In genomic region chr15:98628589-98629254, GRCm38 (mm10) we compare ENCODE assay signal across 9 mouse cellular contexts. TPM values are rescaled to one million over a fixed set of nuclear protein-coding genes. Genes with fewer than 3 reads are reported as not detected.
DNase-seq lines count a peak whose midpoint lies in the region; ATAC-seq and TF ChIP-seq lines count a peak whose summit lies in the region.
"Had no signal": no experiment of that assay in that cellular context is flagged by ENCODE, and none has a peak within 500 bp of the region (broad histone marks: within the 10 kb centered on the region; RNA-seq: fewer than 3 reads in every experiment).

No protein-coding gene starts in this region.

- H3K4me3 ChIP-seq in heart, embryonic 15.5 days: peak overlapping the region; percentile 14
- H3K4me3 ChIP-seq in hindbrain, embryonic 15.5 days: peak overlapping the region; percentile 12; the same call in 1 of the 2 replicates
- no peak overlapping the region for H3K4me3 ChIP-seq in midbrain, postnatal 0 days (ENCODE audit: low read depth, low read length)
- H3K4me3 ChIP-seq: liver, embryonic 15.5 days had no signal

- peaks cover 45% of the 10 kb centered on the region for H3K27me3 ChIP-seq in heart, embryonic 15.5 days
- H3K27me3 ChIP-seq in hindbrain, embryonic 15.5 days: peaks cover 5% of the 10 kb centered on the region; the same call in 1 of the 2 replicates
- H3K27me3 ChIP-seq in midbrain, postnatal 0 days (ENCODE audit: insufficient read depth, low read length): no peaks in the 10 kb centered on the region

- TF ChIP-seq CTCF in midbrain, postnatal 0 days (IDR thresholded peaks at IDR 0.05): no peak

- no peaks in the 10 kb centered on the region for H3K36me3 ChIP-seq in heart, embryonic 15.5 days
- no peaks in the 10 kb centered on the region for H3K36me3 ChIP-seq in hindbrain, embryonic 15.5 days
- H3K36me3 ChIP-seq in midbrain, postnatal 0 days (ENCODE audit: insufficient read depth, low read length): no peaks in the 10 kb centered on the region
- H3K36me3 ChIP-seq: liver, embryonic 15.5 days had no signal

- no peak overlapping the region for H3K9ac ChIP-seq in heart, embryonic 15.5 days
- H3K9ac ChIP-seq in hindbrain, embryonic 15.5 days: peak overlapping the region; percentile 23
- H3K9ac ChIP-seq in midbrain, postnatal 0 days (replicated peaks; ENCODE audit: low read length, poor library complexity, severe bottlenecking): peak overlapping the region; percentile 14; the same call in 1 of the 2 replicates
- H3K9ac ChIP-seq: liver, embryonic 15.5 days had no signal

- no peak for DNase-seq in heart, adult 8-10 months (ENCODE audit: low spot score)
- peak; percentile 77 for DNase-seq in embryo, embryonic 11 days
- DNase-seq in midbrain, postnatal 0 days (ENCODE audit: low spot score): peak; percentile 54
- DNase-seq in cerebellum, postnatal 4 days (ENCODE audit: low spot score in 2 of 2): no peak
- DNase-seq in layer of hippocampus, adult 9-10 months (ENCODE audit: low spot score): no peak

- H3K27ac ChIP-seq in heart, embryonic 15.5 days: 0 out of 2 replicates have a peak overlapping the region, but pooled peaks have one; percentile 24
- peak overlapping the region; percentile 59 for H3K27ac ChIP-seq in hindbrain, embryonic 15.5 days (replicated peaks)
- peak overlapping the region; percentile 38; the same call in 1 of the 2 replicates for H3K27ac ChIP-seq in midbrain, postnatal 0 days (ENCODE audit: low read depth, low read length)
- H3K27ac ChIP-seq: liver, embryonic 15.5 days had no signal

- ATAC-seq in heart, embryonic 15.5 days (replicated peaks; ENCODE audit: insufficient number of reproducible peaks, insufficient read depth, low FRiP score, low read depth): no peak
- ATAC-seq in hindbrain, embryonic 15.5 days (ENCODE audit: low FRiP score, low read depth): no peak
- peak; percentile 25; the same call in 1 of the 2 replicates for ATAC-seq in midbrain, postnatal 0 days (ENCODE audit: low FRiP score)
- no peak for ATAC-seq in monocyte, adult 5-6 weeks (replicated peaks; ENCODE audit: insufficient number of reproducible peaks, low FRiP score, low TSS enrichment, poor library complexity, severe bottlenecking)

- H3K4me2 ChIP-seq in heart, embryonic 15.5 days: peak overlapping the region; percentile 48
- peak overlapping the region; percentile 50 for H3K4me2 ChIP-seq in hindbrain, embryonic 15.5 days
- H3K4me2 ChIP-seq in midbrain, postnatal 0 days (ENCODE audit: low read depth, low read length, poor library complexity, severe bottlenecking): peak overlapping the region; percentile 33
- H3K4me2 ChIP-seq: liver, embryonic 15.5 days had no signal

- WGBS in heart, embryonic 15.5 days: 14% methylated on average over 20 of the region's 20 CpGs
- WGBS in hindbrain, embryonic 15.5 days: 7% methylated on average over 20 of the region's 20 CpGs
- WGBS in midbrain, postnatal 0 days: 9% methylated on average over 20 of the region's 20 CpGs

- H3K4me1 ChIP-seq in heart, embryonic 15.5 days (replicated peaks): peaks cover 56% of the 10 kb centered on the region
- peaks cover 47% of the 10 kb centered on the region for H3K4me1 ChIP-seq in hindbrain, embryonic 15.5 days (replicated peaks)
- peaks cover 8% of the 10 kb centered on the region; the same call in 1 of the 2 replicates for H3K4me1 ChIP-seq in midbrain, postnatal 0 days (ENCODE audit: insufficient read depth, low read length)

- no peaks in the 10 kb centered on the region for H3K9me3 ChIP-seq in heart, embryonic 15.5 days (replicated peaks)
- no peaks in the 10 kb centered on the region for H3K9me3 ChIP-seq in hindbrain, embryonic 15.5 days
- H3K9me3 ChIP-seq in midbrain, postnatal 0 days (ENCODE audit: low read length): no peaks in the 10 kb centered on the region
- H3K9me3 ChIP-seq: liver, embryonic 15.5 days had no signal

RNA-seq across cellular contexts. Expression of gene Cacnb3, which starts 1.9 kb away (rescaled TPM):
- 8.7 and 12.8 TPM in 2 replicates for polyA plus RNA-seq in heart, embryonic 15.5 days (2015; fragmentation: Nextera tagmentation; extraction: Ambion mirVana)
- total RNA-seq in heart, adult 8-10 months (2022): 1 to 10 TPM; 2.0 to 2.8 (median 2.6) TPM
- 130 and 136 TPM in 2 replicates for polyA plus RNA-seq in hindbrain, embryonic 15.5 days (2015; fragmentation: Nextera tagmentation; extraction: Ambion mirVana)
- total RNA-seq in midbrain, postnatal 0 days (2014; rRNA removed): 211 and 239 TPM in 2 replicates
- polyA plus RNA-seq in midbrain, postnatal 0 days (2015; fragmentation: Nextera tagmentation; extraction: Ambion mirVana): 150 and 155 TPM in 2 replicates
- total RNA-seq in monocyte, adult 5-6 weeks (2017): 0.68 to 1.3 TPM in 2 of 3 replicates, not detected in the other

RNA-seq across cellular contexts. Expression of gene Adcy6, which starts 18.8 kb away (rescaled TPM):
- 36.5 and 43.0 TPM in 2 replicates for polyA plus RNA-seq in heart, embryonic 15.5 days (2015; fragmentation: Nextera tagmentation; extraction: Ambion mirVana)
- 100 to 1,000 TPM; 136 to 213 (median 183) TPM for total RNA-seq in heart, adult 8-10 months (2022)
- polyA plus RNA-seq in hindbrain, embryonic 15.5 days (2015; fragmentation: Nextera tagmentation; extraction: Ambion mirVana): 10.6 and 13.1 TPM in 2 replicates
- total RNA-seq in midbrain, postnatal 0 days (2014; rRNA removed): 38.0 and 40.3 TPM in 2 replicates
- 5.5 and 7.2 TPM in 2 replicates for polyA plus RNA-seq in midbrain, postnatal 0 days (2015; fragmentation: Nextera tagmentation; extraction: Ambion mirVana)
- total RNA-seq in monocyte, adult 5-6 weeks (2017): 0.96 to 3.7 TPM in 2 of 3 replicates, not detected in the other

RNA-seq across cellular contexts. Expression of gene Ddx23, which starts 34.0 kb away (rescaled TPM):
- polyA plus RNA-seq in heart, embryonic 15.5 days (2015; fragmentation: Nextera tagmentation; extraction: Ambion mirVana): 16.1 and 17.8 TPM in 2 replicates
- 10 to 100 TPM; 53.2 to 61.7 (median 56.4) TPM for total RNA-seq in heart, adult 8-10 months (2022)
- 19.4 and 24.8 TPM in 2 replicates for polyA plus RNA-seq in hindbrain, embryonic 15.5 days (2015; fragmentation: Nextera tagmentation; extraction: Ambion mirVana)
- 46.7 and 50.5 TPM in 2 replicates for total RNA-seq in midbrain, postnatal 0 days (2014; rRNA removed)
- polyA plus RNA-seq in midbrain, postnatal 0 days (2015; fragmentation: Nextera tagmentation; extraction: Ambion mirVana): 14.0 and 20.5 TPM in 2 replicates
- 106 to 143 TPM (median 108 TPM) in 3 replicates for total RNA-seq in monocyte, adult 5-6 weeks (2017)

RNA-seq across cellular contexts. Expression of gene Rnd1, which starts 48.5 kb away (rescaled TPM):
- polyA plus RNA-seq in heart, embryonic 15.5 days (2015; fragmentation: Nextera tagmentation; extraction: Ambion mirVana): 1.1 and 1.2 TPM in 2 replicates
- 1 to 10 TPM in 3 of 4 experiments, under 1 TPM in 1; 1.00 to 2.1 (median 1.2) TPM for total RNA-seq in heart, adult 8-10 months (2022)
- polyA plus RNA-seq in hindbrain, embryonic 15.5 days (2015; fragmentation: Nextera tagmentation; extraction: Ambion mirVana): 10.3 and 10.4 TPM in 2 replicates
- 34.5 and 42.9 TPM in 2 replicates for total RNA-seq in midbrain, postnatal 0 days (2014; rRNA removed)
- polyA plus RNA-seq in midbrain, postnatal 0 days (2015; fragmentation: Nextera tagmentation; extraction: Ambion mirVana): 20.7 and 24.9 TPM in 2 replicates
- 1.2 to 2.8 TPM (median 1.5 TPM) in 3 replicates for total RNA-seq in monocyte, adult 5-6 weeks (2017)

RNA-seq across cellular contexts. Expression of gene 4930415O20Rik, which starts 57.9 kb away (rescaled TPM):
- 0.40 and 0.74 TPM in 2 replicates for polyA plus RNA-seq in heart, embryonic 15.5 days (2015; fragmentation: Nextera tagmentation; extraction: Ambion mirVana)
- 1 to 10 TPM; 1.6 to 4.2 (median 2.3) TPM for total RNA-seq in heart, adult 8-10 months (2022)
- polyA plus RNA-seq in hindbrain, embryonic 15.5 days (2015; fragmentation: Nextera tagmentation; extraction: Ambion mirVana): not detected in 2 replicates
- 0.82 TPM in 1 of 2 replicates, not detected in the other for total RNA-seq in midbrain, postnatal 0 days (2014; rRNA removed)
- 0.31 TPM in 1 of 2 replicates, not detected in the other for polyA plus RNA-seq in midbrain, postnatal 0 days (2015; fragmentation: Nextera tagmentation; extraction: Ambion mirVana)
- not detected in 3 replicates for total RNA-seq in monocyte, adult 5-6 weeks (2017)
- polyA plus RNA-seq: liver, embryonic 15.5 days had no signal

Comparison
In these comparisons a context has a peak if more than half of its experiments do, and no peak if none do; other contexts are left out.
1. DNase-seq: peak in embryo, embryonic 11 days (single experiment) and midbrain, postnatal 0 days (single experiment); none in heart, adult 8-10 months (single experiment), cerebellum, postnatal 4 days (0 of 2) and layer of hippocampus, adult 9-10 months (single experiment).
2. RNA of gene Cacnb3, which starts 1.9 kb away (total RNA-seq): 211 to 239 TPM in midbrain, postnatal 0 days; 2.0 to 2.8 TPM in heart, adult 8-10 months and 0.68 to 1.3 TPM in monocyte, adult 5-6 weeks; every median in the first group is over 10 times any median in the second.
3. Peak in every context shown above with its lines, with median percentiles within 50 percentile points of each other: H3K27ac ChIP-seq and H3K4me2 ChIP-seq.